Mouse (Mus musculus): ENCODE measurements at regions not wholly inside any gene's neighbourhood (a gene's known extent, or its start where the extent isn't known, plus 50 kb on each side); places are given as distances from the start of the nearest gene placed in this dataset.

GRCm38 (mm10) chr8:128141290-128141966 is 217.0 kb upstream of the Nrp1 start:
- no peak for DNase-seq (ENCODE audit: low read depth, low spot score)

GRCm38 (mm10) chr8:128148351-128148942 is 210.0 kb upstream of the Nrp1 start:
- no peak for DNase-seq (ENCODE audit: low read depth, low spot score)

GRCm38 (mm10) chr8:128155604-128156003 is 202.8 kb upstream of the Nrp1 start:
- DNase-seq (ENCODE audit: low read depth, low spot score) = no peak

- DNase-seq (ENCODE audit: low read depth, low spot score) = no peak
Observed at GRCm38 (mm10) chr8:128156221-128156620, 202.2 kb upstream of the Nrp1 start.

GRCm38 (mm10) chr8:128162857-128163256 is 195.5 kb upstream of the Nrp1 start:
- DNase-seq (ENCODE audit: low read depth, low spot score) = no peak

GRCm38 (mm10) chr8:128164976-128165375 is 193.4 kb upstream of the Nrp1 start:
- no peak for DNase-seq (ENCODE audit: low read depth, low spot score)

- no peak for DNase-seq (ENCODE audit: low read depth, low spot score)
Observed at GRCm38 (mm10) chr8:128165591-128165990, 192.8 kb upstream of the Nrp1 start.

- DNase-seq (ENCODE audit: low read depth, low spot score) = no peak
Observed at GRCm38 (mm10) chr8:128166097-128166496, 192.3 kb upstream of the Nrp1 start.

GRCm38 (mm10) chr8:128168819-128169218 is 189.6 kb upstream of the Nrp1 start:
- no peak for DNase-seq (ENCODE audit: low read depth, low spot score)

GRCm38 (mm10) chr8:128171116-128171515 is 187.3 kb upstream of the Nrp1 start:
- DNase-seq (ENCODE audit: low read depth, low spot score) = no peak

GRCm38 (mm10) chr8:128180214-128180613 is 178.2 kb upstream of the Nrp1 start:
- DNase-seq (ENCODE audit: low read depth, low spot score) = no peak

GRCm38 (mm10) chr8:128183081-128183480 is 175.3 kb upstream of the Nrp1 start:
- no peak for DNase-seq (ENCODE audit: low read depth, low spot score)

GRCm38 (mm10) chr8:128188321-128188720 is 170.1 kb upstream of the Nrp1 start:
- DNase-seq (ENCODE audit: low read depth, low spot score) = no peak

GRCm38 (mm10) chr8:128193293-128193887 is 165.0 kb upstream of the Nrp1 start:
- no peak for DNase-seq (ENCODE audit: low read depth, low spot score)

- DNase-seq (ENCODE audit: low read depth, low spot score) = no peak
Observed at GRCm38 (mm10) chr8:128200815-128201214, 157.6 kb upstream of the Nrp1 start.

GRCm38 (mm10) chr8:128201635-128202034 is 156.8 kb upstream of the Nrp1 start:
- DNase-seq (ENCODE audit: low read depth, low spot score) = no peak

- DNase-seq (ENCODE audit: low read depth, low spot score) = no peak
Observed at GRCm38 (mm10) chr8:128202158-128202886, 156.1 kb upstream of the Nrp1 start.

- DNase-seq (ENCODE audit: low read depth, low spot score) = no peak
Observed at GRCm38 (mm10) chr8:128204803-128205202, 153.6 kb upstream of the Nrp1 start.

- DNase-seq (ENCODE audit: low read depth, low spot score) = no peak
Observed at GRCm38 (mm10) chr8:128207138-128207537, 151.3 kb upstream of the Nrp1 start.

- no peak for DNase-seq (ENCODE audit: low read depth, low spot score)
Observed at GRCm38 (mm10) chr8:128210761-128211160, 147.6 kb upstream of the Nrp1 start.

- DNase-seq (ENCODE audit: low read depth, low spot score) = no peak
Observed at GRCm38 (mm10) chr8:128212223-128212622, 146.2 kb upstream of the Nrp1 start.

GRCm38 (mm10) chr8:128214256-128214655 is 144.1 kb upstream of the Nrp1 start:
- no peak for DNase-seq (ENCODE audit: low read depth, low spot score)
